Mouse (Mus musculus) neural tube, embryonic 12.5 days (tissue): ENCODE measurements around the gene Gm8005. TPM values are rescaled to one million over a fixed set of nuclear protein-coding genes. Genes with fewer than 3 reads are reported as not detected.
"Not testable (repeated sequence)": the region's sequence is repeated elsewhere in the genome, so short reads cannot be mapped to it uniquely, and the experiment has no call there.

Experiments
- ATAC-seq: fragments of 200-750 bp; cut with Nextera tagmentation; 2 replicates; pipeline ENCODE4 v1.8.0; 2017; ENCODE audit warnings: low read depth, mild to moderate bottlenecking, moderate TSS enrichment, moderate library complexity; ENCODE audit not compliant: low FRiP score
- H3K27ac ChIP-seq: fragments of 300-500 bp; sonication (generic); 2 replicates; pipeline ENCODE4 v1.5.1; 2016
- H3K27me3 ChIP-seq: fragments of 300-500 bp; sonication (generic); replicated peaks from 2 replicates; pipeline ENCODE4 v1.6.1; 2016; ENCODE audit warnings: mild to moderate bottlenecking
- H3K36me3 ChIP-seq: fragments of 300-500 bp; sonication (generic); 2 replicates; pipeline ENCODE4 v1.6.1; 2016; ENCODE audit warnings: mild to moderate bottlenecking
- H3K4me1 ChIP-seq: fragments of 300-500 bp; sonication (generic); 2 replicates; pipeline ENCODE4 v1.6.1; 2016
- H3K4me2 ChIP-seq: fragments of 300-500 bp; sonication (generic); replicated peaks from 2 replicates; pipeline ENCODE4 v1.6.1; 2016; ENCODE audit warnings: mild to moderate bottlenecking
- H3K4me3 ChIP-seq: fragments of 300-500 bp; sonication (generic); 2 replicates; pipeline ENCODE4 v1.5.1; 2016
- H3K9ac ChIP-seq: fragments of 300-500 bp; sonication (generic); 2 replicates; pipeline ENCODE4 v1.6.1; 2016; ENCODE audit warnings: mild to moderate bottlenecking
- H3K9me3 ChIP-seq: fragments of 300-500 bp; sonication (generic); 2 replicates; pipeline ENCODE4 v1.6.1; 2016; ENCODE audit warnings: mild to moderate bottlenecking
- WGBS: fragments of 180-500 bp; shearing (Covaris S2); methylation state at CpG from one replicate; pipeline ENCODE4 v1.1.7; 2016; 5-methylcytosine and 5-hydroxymethylcytosine counted together
- polyA plus RNA-seq: library from polyadenylated mRNA; unstranded; fragments of >200 nt; fragmentation: Nextera tagmentation; extraction: Ambion mirVana; gene quantifications from 2 replicates; pipeline ENCODE4 v1.2.1, GENCODE M21; 2016

Gene Gm8005
- polyA plus RNA-seq: not detected in 2 replicates

DNA sequence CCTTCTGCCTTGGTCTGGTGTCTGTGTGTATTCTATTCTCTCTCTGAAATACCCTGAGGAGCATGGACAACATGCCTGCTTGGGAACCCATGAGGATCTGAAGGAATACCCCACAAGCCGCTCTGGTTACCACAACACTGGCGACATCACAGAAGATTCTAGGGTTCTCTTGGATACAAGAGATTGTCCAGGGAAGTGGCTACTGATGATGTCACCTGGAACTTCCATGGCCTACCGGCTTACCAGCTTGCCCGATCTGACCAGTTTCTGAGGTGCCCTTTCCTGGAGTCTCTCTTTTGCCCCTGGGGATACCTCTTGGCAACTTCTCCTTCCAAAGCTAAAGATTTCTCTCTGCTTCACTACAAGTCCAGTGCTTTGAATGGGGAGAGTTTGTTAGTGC lies at the start of gene Gm8005:
Gene Gm8005 (minus strand): TSS at position 101 of the 400 bp plus-strand sequence.
- H3K4me3 ChIP-seq, H3K4me1 ChIP-seq, H3K4me2 ChIP-seq, H3K36me3 ChIP-seq, H3K9me3 ChIP-seq, H3K27me3 ChIP-seq, H3K27ac ChIP-seq, ATAC-seq, H3K9ac ChIP-seq: not testable (repeated sequence)
- 94% methylated on average over 2 of the region's 4 CpGs for WGBS

- WGBS: 53% methylated on average over 2 of the region's 2 CpGs
- H3K27me3 ChIP-seq, H3K4me3 ChIP-seq, H3K27ac ChIP-seq, H3K4me1 ChIP-seq, H3K9ac ChIP-seq, H3K9me3 ChIP-seq, ATAC-seq, H3K36me3 ChIP-seq, H3K4me2 ChIP-seq: not testable (repeated sequence)
Observed at GRCm38 (mm10) chr14:42463581-42463980, 24.1 kb upstream of the Gm8005 start, which contains the start of gene Gm8011. TSS of gene Gm8011 (plus strand) at chr14:42463881.

Other genes with a start within 250 kb of the Gm8005 start
- gene Gm3573, start 248.9 kb downstream of the Gm8005 start, polyA plus RNA-seq: not detected in 2 replicates
- not detected in 2 replicates for gene Gm17026, start 179.6 kb downstream of the Gm8005 start, polyA plus RNA-seq
- gene Gm9611, start 142.3 kb downstream of the Gm8005 start, polyA plus RNA-seq: not detected in 2 replicates
- not detected in 2 replicates for gene Gm7995, start 129.5 kb downstream of the Gm8005 start, polyA plus RNA-seq
- not detected in 2 replicates for gene Gm8011, start 24.2 kb upstream of the Gm8005 start, polyA plus RNA-seq
- gene Gm8020, start 62.7 kb upstream of the Gm8005 start, polyA plus RNA-seq: not detected in 2 replicates
- gene Gm8024, start 84.6 kb upstream of the Gm8005 start, polyA plus RNA-seq: not detected in 2 replicates
- gene Gm17124, start 160.2 kb upstream of the Gm8005 start, polyA plus RNA-seq: not detected in 2 replicates
- not detected in 2 replicates for gene Gm3633, start 202.2 kb upstream of the Gm8005 start, polyA plus RNA-seq
- gene Gm10378, start 216.3 kb upstream of the Gm8005 start, polyA plus RNA-seq: not detected in 2 replicates